Mouse (Mus musculus): Measurements from ENCODE around the gene Jsrp1.

DNA sequence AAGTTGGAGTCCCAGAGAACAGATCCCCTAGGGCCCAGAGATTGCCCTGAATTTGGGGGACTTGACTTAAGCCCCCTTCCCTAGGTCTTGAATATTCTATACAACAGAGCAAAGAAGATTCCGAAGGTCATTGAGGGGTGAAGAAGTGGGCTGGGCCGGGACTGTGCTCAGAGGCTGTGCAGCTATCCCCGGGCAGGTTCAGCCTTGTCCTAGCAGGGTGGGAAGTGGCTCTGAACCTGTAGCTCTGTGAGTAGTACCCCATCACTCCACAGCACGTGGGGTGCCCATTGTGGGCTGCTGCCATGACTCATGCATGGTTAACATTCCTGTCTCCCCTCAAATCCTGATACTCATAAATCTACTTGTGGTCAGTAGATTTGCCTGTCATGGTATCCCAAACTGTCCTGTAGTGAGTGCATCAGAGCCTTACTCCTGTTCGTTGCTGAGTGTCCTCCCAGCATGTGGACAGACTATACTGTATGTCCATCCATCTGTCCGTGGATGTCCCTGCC is 36.9 kb downstream of the Jsrp1 start:
- TF ChIP-seq CTCF (IDR thresholded peaks at IDR 0.05; ENCODE audit: borderline replicate concordance, insufficient read depth, low read length) (no peak), POLR2A (IDR thresholded peaks at IDR 0.05; ENCODE audit: low read depth, low read length) (no peak)
